Mouse (Mus musculus) ES-E14 (cell line): ENCODE data around the gene Dnase1l3.

Experiments
- HCFC1 ChIP-seq: IDR thresholded peaks from 2 replicates; pipeline ENCODE4 v1.6.1; 2012; ENCODE audit warnings: low read length, inconsistent platforms, borderline replicate concordance; ENCODE audit not compliant: insufficient read depth
- MAFK ChIP-seq: IDR thresholded peaks from 2 replicates; pipeline ENCODE4 v1.6.1; 2014; ENCODE audit warnings: mild to moderate bottlenecking, low read depth, low read length, inconsistent platforms; ENCODE audit not compliant: insufficient read depth
- ZC3H11A ChIP-seq: IDR thresholded peaks from 2 replicates; pipeline ENCODE4 v1.6.1; 2012; ENCODE audit warnings: low read depth, mild to moderate bottlenecking, inconsistent platforms, low read length, borderline replicate concordance

DNA sequence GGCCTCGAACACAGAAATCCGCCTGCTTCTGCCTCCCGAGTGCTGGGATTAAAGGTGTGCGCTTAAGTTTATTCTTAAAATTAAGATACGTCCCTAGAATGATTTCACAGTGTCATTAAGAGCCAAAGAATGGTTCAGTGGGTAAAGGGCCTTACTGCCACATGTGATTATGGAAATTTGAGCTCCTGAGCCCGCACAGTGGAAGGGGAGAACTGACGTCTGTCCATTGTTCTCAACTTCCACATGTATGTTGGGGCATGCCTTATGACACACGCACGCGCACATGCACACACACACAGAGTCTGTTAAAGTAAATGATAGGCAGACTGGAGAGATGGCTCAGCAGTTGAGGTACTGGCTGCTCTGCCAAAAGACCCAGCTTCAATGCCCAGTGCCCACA is 30.6 kb upstream of the Dnase1l3 start:
- TF ChIP-seq HCFC1 (no peak), ZC3H11A (no peak), MAFK (no peak)
